Mouse (Mus musculus) kidney, postnatal 4 days (tissue): ENCODE measurements at regions not wholly inside any gene's neighbourhood (a gene's known extent, or its start where the extent isn't known, plus 50 kb on each side); places are given as distances from the start of the nearest gene placed in this dataset.

Experiments
- DNase-seq, 2 experiments: peaks; one replicate each; pipeline ENCODE4 v3.0.0; 2021; ENCODE audit warnings: mixed read lengths in 2 of 2

- DNase-seq = no peak
These were observed 197.2 kb upstream of the Cep162 start for GRCm38 (mm10) chr9:87452571-87452970.

DNA sequence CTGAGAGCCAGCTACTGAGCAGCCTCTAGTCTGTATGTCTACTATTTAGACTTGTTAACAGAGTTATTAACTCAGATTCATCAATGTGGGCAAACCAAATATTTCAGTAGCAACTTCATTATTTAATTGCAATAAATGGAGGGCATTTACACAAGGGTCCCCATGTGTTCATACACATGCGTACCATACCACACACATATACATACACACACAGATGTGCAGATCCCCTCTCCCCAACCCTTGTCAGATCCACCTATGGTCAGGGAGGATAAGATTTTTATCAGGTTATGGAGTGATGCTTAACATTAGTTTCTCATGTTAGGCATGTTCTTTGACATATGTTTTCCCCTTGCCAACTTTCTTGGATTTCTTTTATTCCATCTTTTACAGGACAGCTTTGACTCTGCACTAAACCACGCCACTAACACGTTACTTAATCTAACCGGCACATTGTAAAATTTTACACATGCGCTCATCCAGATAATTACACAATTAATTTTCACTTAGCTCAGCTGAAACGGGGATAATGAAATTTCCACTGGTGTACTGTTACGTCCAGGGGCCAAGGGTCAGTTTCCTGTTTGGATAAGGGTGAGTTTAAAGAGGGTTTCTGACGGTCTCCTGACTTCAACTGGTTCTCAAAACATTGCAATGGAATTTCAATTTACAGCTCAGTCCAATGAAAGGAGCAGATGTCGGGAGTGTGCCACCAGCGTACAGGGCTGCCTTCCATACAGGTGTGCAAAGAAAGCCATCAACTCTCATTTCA lies 188.3 kb upstream of the Cep162 start:
- DNase-seq = peak; percentile 12 to 24

GRCm38 (mm10) chr9:87432072-87432471 lies 176.7 kb upstream of the Cep162 start:
- no peak for DNase-seq

DNA sequence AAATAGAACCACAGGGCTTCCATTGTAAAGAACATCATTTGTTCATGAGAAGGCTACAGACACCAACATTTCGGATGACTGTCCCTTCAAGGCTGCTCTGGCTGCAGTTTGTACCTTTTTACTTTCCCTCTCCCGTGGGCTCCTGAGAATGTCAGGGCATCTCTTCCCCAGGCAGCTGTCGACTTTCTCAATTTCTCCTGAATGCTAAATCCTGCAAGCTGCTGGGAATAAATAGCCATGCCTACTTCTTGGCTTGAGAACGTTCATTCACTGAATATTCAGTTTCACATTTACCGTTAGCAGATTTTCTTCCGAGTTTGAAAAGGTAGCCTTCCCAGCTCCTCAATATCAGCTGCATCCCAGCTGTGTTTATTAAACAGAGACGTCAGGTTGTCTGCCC lies 176.2 kb upstream of the Cep162 start:
- no peak for DNase-seq

GRCm38 (mm10) chr9:87425201-87425600 lies 169.9 kb upstream of the Cep162 start:
- DNase-seq = peak; percentile 73 to 76

DNA sequence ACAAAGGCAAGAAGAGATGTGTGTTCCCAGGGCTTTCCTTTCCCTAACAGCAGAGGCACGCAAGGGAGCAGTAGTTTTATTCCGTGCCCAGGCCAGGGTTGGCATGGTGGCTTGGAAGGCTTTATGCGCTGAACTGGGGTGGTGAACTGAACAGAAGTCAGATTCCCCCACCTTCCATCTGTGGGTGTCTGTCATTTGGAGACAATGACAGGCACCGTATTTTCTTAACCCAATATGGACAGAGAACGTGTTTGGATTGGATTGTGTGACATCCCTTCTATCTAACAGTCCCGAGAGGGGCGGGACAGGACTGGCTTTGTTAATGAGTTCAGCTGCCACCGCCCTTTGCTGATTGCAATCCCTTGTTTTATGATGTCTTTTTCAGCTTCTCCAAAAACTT lies 165.8 kb upstream of the Cep162 start:
- DNase-seq = no peak

DNA sequence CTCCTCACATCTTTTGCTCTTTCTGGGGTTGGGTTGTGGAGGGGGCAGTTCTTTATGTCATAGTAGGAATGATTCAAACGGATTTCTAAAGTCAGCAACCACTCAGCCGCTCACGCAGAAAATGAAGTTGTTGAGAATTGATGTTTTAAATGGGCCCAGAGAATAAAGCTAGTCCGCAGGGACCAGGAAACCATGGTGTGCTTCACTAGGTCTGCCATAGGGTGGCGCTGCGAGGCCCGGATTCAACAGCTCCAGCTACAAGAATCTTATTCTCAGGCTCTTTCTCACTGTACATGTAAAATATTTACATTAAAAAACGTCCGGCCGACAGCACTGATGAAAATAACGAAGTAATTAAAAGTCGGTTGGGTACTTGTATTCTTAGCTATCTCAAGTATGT lies 164.0 kb upstream of the Cep162 start:
- DNase-seq = peak; percentile 81

DNA sequence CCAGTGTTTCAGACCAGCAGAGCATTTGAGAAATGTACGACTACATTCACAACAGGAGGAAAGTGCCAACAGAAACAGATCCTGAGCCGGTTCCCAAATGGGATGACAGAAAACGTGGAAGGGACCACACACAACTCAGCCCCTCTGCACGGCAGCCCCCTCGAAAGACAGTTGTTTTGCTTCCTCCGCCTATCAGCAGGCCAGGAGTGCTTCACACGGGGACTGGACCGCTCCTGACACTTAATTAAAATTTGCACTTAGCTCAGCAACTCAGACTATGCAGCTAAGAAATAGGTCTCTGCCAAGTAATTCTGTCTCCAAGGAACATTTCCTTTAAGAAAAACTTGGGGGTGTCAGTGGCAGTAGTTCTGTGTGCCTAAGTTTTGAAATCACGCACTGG lies 157.6 kb upstream of the Cep162 start:
- DNase-seq = no peak

DNA sequence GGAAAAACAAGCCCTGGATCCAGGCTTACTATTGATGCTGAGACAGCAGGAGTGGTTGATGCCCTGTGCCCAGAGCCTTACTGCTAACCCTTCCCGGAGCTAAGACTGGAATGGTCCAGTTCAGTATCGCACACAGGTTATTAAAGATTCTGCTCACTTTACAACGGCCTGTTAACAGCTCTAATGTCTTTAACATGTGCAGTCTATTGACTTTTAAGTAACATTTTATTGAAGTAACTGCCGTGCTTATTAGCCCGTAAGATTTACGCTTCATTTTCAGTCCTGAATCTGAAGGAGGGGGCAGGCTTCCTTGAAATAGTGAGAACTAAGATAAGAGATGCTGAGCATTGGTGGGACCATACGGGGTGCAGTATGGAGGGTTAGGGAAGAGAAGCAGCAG lies 155.7 kb upstream of the Cep162 start:
- no peak for DNase-seq

- no peak for DNase-seq
These were observed 154.4 kb upstream of the Cep162 start for GRCm38 (mm10) chr9:87409736-87410135.

- DNase-seq = no peak
These were observed 153.5 kb upstream of the Cep162 start for GRCm38 (mm10) chr9:87408805-87409204.

GRCm38 (mm10) chr9:87406476-87406875 lies 151.1 kb upstream of the Cep162 start:
- no peak for DNase-seq

GRCm38 (mm10) chr9:87405115-87405720 lies 149.9 kb upstream of the Cep162 start:
- no peak for DNase-seq

- no peak for DNase-seq
These were observed 146.7 kb upstream of the Cep162 start for GRCm38 (mm10) chr9:87402010-87402409.

DNA sequence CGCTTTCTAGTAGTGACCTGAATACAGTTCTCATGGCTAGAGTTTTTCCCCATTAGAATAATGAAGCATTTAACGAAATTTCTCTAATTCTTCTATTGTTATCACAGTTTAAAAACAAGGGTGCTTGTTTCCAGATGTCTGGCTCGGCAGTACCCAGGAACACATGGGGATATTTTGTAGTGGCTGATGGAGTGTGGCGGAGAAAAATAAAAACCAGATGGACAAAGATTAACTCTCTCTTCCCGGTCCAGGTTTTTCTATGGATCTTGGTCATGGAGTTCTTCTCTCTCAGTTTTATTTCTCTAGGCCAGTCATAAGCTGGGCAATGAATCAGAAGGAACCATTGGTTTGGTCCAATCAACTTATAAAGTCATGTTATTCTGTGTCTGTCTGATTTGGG lies 132.2 kb upstream of the Cep162 start:
- DNase-seq = no peak

- DNase-seq = no peak
These were observed 128.2 kb upstream of the Cep162 start for GRCm38 (mm10) chr9:87383513-87383912.

- no peak for DNase-seq
These were observed 122.6 kb upstream of the Cep162 start for GRCm38 (mm10) chr9:87377921-87378320.

DNA sequence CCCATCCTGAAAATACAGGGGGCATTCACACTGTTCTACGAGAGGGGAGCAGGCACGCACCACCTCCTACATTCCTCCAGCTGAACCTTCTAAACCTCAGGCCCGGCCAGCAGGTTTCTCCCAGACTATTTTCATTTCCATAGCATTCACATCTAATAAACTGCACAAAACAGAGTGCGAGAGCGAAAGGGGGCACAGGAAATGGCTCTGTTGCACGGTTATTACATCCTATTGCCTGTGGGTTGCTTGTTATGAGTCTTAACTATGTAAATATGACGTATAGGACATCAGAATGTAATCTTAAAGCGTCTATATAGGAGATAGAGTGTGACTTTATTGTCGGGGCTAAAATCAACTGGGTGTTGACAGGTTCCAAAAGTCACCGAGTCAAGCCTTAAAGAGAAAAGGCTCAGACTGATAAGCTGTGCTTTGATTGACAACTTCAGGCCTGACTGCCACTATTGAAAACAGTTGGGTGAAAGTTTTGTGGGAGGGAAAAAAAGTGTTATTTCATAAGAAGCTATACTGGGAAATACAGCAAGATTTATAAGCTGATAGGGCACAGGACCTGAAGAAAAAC lies 121.5 kb upstream of the Cep162 start:
- DNase-seq = no peak

GRCm38 (mm10) chr9:87372251-87372905 lies 117.0 kb upstream of the Cep162 start:
- DNase-seq = no peak

DNA sequence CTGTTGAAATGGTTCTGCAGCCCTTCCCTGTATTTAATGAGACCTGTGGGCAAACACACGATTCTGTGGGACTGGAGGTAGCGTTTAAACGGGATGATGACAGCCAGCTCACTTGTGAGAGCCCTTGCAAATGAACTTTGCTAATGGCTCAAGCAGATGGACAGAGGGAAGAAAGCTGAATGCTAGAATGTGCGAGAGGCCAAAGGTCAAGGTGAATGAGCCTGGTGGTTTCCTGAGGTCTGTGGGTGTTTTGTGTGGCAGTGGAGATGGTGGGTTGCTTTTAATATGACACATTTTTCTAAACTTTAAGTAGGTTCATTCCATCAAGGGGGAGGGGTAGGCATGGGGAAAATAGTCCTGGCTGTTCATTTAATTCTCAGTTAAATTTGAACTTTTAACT lies 113.7 kb upstream of the Cep162 start:
- DNase-seq = no peak

- no peak for DNase-seq
These were observed 91.7 kb upstream of the Cep162 start for GRCm38 (mm10) chr9:87347008-87347407.

GRCm38 (mm10) chr9:87346278-87346882 lies 91.0 kb upstream of the Cep162 start:
- no peak for DNase-seq

DNA sequence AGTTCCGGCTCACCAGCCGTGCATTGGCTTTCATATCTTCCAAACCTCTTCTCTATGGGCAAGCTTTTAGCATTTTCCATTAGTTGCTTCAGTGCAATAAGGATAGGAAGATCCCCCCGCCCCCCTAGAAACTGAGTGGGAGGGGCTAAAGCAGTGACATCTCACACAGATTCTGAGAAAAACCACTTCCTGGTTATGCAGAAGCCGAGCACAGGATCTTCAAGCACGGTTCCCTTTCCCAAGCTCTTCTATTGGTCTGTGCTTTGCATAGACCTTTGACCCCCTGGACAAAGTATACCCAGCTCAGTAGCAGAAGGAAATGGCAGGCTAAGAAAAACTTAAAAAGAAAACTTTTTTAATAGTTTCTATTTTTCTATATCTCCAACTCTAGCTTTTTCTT lies 86.1 kb upstream of the Cep162 start:
- no peak for DNase-seq
